Mouse (Mus musculus): ENCODE measurements at regions not wholly inside any gene's neighbourhood (a gene's known extent, or its start where the extent isn't known, plus 50 kb on each side); places are given as distances from the start of the nearest gene placed in this dataset.
"Not testable (repeated sequence)": the region's sequence is repeated elsewhere in the genome, so short reads cannot be mapped to it uniquely, and the experiment has no call there.

GRCm38 (mm10) chr14:71561906-71562305 is 929.7 kb downstream of the Gm9195 start:
- DNase-seq (ENCODE audit: low spot score in 2 of 2) = peak in 1 of 2 experiments; percentile 3
- intact Hi-C loops (cut with DNase I) = no loop called here

- DNase-seq (ENCODE audit: low spot score in 2 of 2); intact Hi-C loops (cut with DNase I): not testable (repeated sequence)
Measured at GRCm38 (mm10) chr14:71554324-71554723, 937.3 kb downstream of the Gm9195 start.

- intact Hi-C loops (cut with DNase I) = no loop called here
- no peak for DNase-seq (ENCODE audit: low spot score in 2 of 2)
Measured at GRCm38 (mm10) chr14:71543580-71543979, 943.9 kb upstream of the Fam160b2 start.

- intact Hi-C loops (cut with DNase I) = no loop called here
- DNase-seq (ENCODE audit: low spot score in 2 of 2) = no peak
Measured at GRCm38 (mm10) chr14:71532074-71532659, 932.5 kb upstream of the Fam160b2 start.

- intact Hi-C loops (cut with DNase I) = loop anchor here (2.0 kb wide), 1 partner anchor 636 kb away; no protein-coding TSS in a partner anchor
- DNase-seq (ENCODE audit: low spot score in 2 of 2) = no peak
Measured at GRCm38 (mm10) chr14:71531298-71531697, 931.7 kb upstream of the Fam160b2 start.

GRCm38 (mm10) chr14:71530421-71530820 is 930.8 kb upstream of the Fam160b2 start:
- intact Hi-C loops (cut with DNase I) = loop anchor here (2.0 kb wide), 1 partner anchor 636 kb away; no protein-coding TSS in a partner anchor

GRCm38 (mm10) chr14:71518541-71518940 is 918.9 kb upstream of the Fam160b2 start:
- intact Hi-C loops (cut with DNase I) = no loop called here
- DNase-seq (ENCODE audit: low spot score in 2 of 2) = no peak

More at GRCm38 (mm10) chr14:71530421-71530820, 930.8 kb upstream of the Fam160b2 start:
- DNase-seq (ENCODE audit: low spot score in 2 of 2) = peak in 1 of 2 experiments; percentile 7

- no peak for DNase-seq (ENCODE audit: low spot score in 2 of 2)
- intact Hi-C loops (cut with DNase I) = no loop called here
Measured at GRCm38 (mm10) chr14:71500851-71501250, 901.2 kb upstream of the Fam160b2 start.

GRCm38 (mm10) chr14:71491201-71491600 is 891.6 kb upstream of the Fam160b2 start:
- intact Hi-C loops (cut with DNase I) = no loop called here
- DNase-seq (ENCODE audit: low spot score in 2 of 2) = no peak

GRCm38 (mm10) chr14:71486176-71486970 is 886.7 kb upstream of the Fam160b2 start:
- intact Hi-C loops (cut with DNase I) = no loop called here

GRCm38 (mm10) chr14:71475656-71476055 is 876.0 kb upstream of the Fam160b2 start:
- intact Hi-C loops (cut with DNase I) = no loop called here
- no peak for DNase-seq (ENCODE audit: low spot score in 2 of 2)

More at GRCm38 (mm10) chr14:71486176-71486970, 886.7 kb upstream of the Fam160b2 start:
- no peak for DNase-seq (ENCODE audit: low spot score in 2 of 2)

GRCm38 (mm10) chr14:71473907-71474306 is 874.3 kb upstream of the Fam160b2 start:
- intact Hi-C loops (cut with DNase I) = no loop called here
- DNase-seq (ENCODE audit: low spot score in 2 of 2) = no peak

GRCm38 (mm10) chr14:71432364-71432763 is 832.7 kb upstream of the Fam160b2 start:
- no peak for DNase-seq (ENCODE audit: low spot score in 2 of 2)
- intact Hi-C loops (cut with DNase I) = no loop called here

All from left cerebral cortex, postnatal 14 days (tissue).